Mouse (Mus musculus): Measurements from ENCODE around the gene Pnma1. TPM values are rescaled to one million over a fixed set of nuclear protein-coding genes. Genes with fewer than 3 reads are reported as not detected.
A peak's percentile ranks its signal among the peaks of the same experiment; 100 is the strongest.

Gene Pnma1
- polyA plus RNA-seq, 1 experiment from 2014 or later, result 1.3 TPM

DNA sequence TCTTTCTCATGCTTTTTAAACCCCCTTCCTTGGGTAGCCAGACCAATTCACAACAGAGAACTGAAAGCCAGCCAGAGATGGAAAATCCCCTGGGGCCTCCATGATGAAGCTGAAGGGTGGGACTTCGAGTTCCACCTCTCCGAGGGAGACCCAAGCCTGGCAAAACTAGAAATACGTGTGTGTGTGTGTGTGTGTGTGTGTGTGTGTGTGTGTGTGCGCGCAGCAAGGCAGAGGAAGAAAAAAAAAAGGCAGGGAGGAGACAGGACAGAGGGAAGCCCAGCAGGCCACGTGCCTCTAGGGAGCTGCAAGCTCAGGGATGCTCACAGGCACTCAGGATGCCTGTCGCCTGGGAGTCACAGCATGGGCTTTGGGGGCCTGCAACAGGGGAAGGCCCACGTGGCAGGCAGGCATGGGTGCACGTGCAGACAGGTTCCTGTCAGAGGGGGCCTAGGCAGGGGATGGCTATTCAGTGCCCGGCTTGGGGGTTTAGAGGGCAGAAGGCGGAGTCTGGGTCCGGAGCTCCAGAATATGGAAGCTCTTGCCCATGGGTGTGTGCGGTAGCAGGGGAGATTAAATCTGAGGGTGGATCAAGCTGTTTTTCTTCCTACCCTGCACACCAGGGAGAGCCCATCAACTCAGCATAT is 28.0 kb upstream of the Pnma1 start:
- Histone ChIP-seq H3K4me1 (peaks cover 74% of the 10 kb centered on the region), H3K27me3 (ENCODE audit: poor library complexity, severe bottlenecking) (no peaks in the 10 kb centered on the region), H3K4me3 (peak overlapping the region; percentile 49), H3K27ac (peak overlapping the region; percentile 88), H3K9me3 (no peaks in the 10 kb centered on the region), H3K36me3 (replicated peaks) (peaks cover 32% of the 10 kb centered on the region)
- WGBS, result 5% methylated on average over 13 of the region's 13 CpGs
- peak; percentile 41 for DNase-seq (ENCODE audit: extremely low spot score, low spot score)

- Histone ChIP-seq H3K36me3 (replicated peaks) (peaks cover 38% of the 10 kb centered on the region), H3K4me1 (peaks cover 68% of the 10 kb centered on the region)
- WGBS, result 2% methylated on average over 20 of the region's 20 CpGs
Measured at GRCm38 (mm10) chr12:84175659-84176061, 27.4 kb upstream of the Pnma1 start.

GRCm38 (mm10) chr12:84174871-84175270 is 26.6 kb upstream of the Pnma1 start:
- peak overlapping the region; percentile 88 for H3K27ac ChIP-seq
- no peaks in the 10 kb centered on the region for H3K9me3 ChIP-seq
- H3K4me1 ChIP-seq, result peaks cover 60% of the 10 kb centered on the region
- H3K27me3 ChIP-seq (ENCODE audit: poor library complexity, severe bottlenecking), result no peaks in the 10 kb centered on the region
- peaks cover 45% of the 10 kb centered on the region for H3K36me3 ChIP-seq (replicated peaks)
- no peak overlapping the region for H3K4me3 ChIP-seq
- 82% methylated on average over 6 of the region's 6 CpGs for WGBS
- no peak for DNase-seq (ENCODE audit: extremely low spot score, low spot score)

More at GRCm38 (mm10) chr12:84175659-84176061, 27.4 kb upstream of the Pnma1 start:
- H3K27ac ChIP-seq, result peak overlapping the region; percentile 88
- H3K4me3 ChIP-seq, result peak overlapping the region; percentile 49
- peak; percentile 74 for DNase-seq (ENCODE audit: extremely low spot score, low spot score)
- no peaks in the 10 kb centered on the region for H3K27me3 ChIP-seq (ENCODE audit: poor library complexity, severe bottlenecking)
- no peaks in the 10 kb centered on the region for H3K9me3 ChIP-seq

DNA sequence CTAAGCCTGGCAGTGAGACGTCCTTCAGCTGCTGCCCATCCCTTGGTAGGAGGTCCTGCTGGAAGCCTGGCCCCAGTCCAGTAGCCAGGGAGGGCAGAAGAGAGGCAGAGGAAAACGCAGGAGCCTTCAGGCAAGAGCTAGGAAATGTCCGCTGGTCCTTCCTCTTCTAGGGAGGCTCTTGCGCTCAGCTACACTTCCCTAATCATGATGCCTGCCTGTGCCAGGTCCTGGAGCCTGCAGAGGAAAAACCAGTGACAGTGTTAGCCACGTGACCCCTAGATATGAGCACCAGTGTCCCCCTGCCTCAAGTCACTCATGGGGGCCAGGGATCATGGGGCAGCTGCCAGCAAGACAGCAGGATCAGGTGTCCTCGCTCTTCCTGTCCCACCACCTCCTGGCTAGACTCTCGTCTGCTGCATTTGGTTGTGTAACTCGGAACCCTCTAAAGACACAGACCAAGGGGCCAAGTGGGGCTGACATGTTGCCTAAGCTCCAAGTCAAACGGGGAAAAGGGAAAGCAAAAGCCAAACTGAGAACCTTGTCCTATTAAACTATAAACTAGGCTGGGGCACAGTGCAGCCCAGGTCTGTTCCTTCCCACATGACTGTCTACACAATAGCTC is 26.0 kb upstream of the Pnma1 start:
- Histone ChIP-seq H3K9me3 (no peaks in the 10 kb centered on the region), H3K4me3 (no peak overlapping the region), H3K4me1 (peaks cover 57% of the 10 kb centered on the region), H3K27me3 (ENCODE audit: poor library complexity, severe bottlenecking) (no peaks in the 10 kb centered on the region), H3K36me3 (replicated peaks) (peaks cover 51% of the 10 kb centered on the region), H3K27ac (peak overlapping the region; percentile 88)
- 84% methylated on average over 9 of the region's 9 CpGs for WGBS
- no peak for DNase-seq (ENCODE audit: extremely low spot score, low spot score)

GRCm38 (mm10) chr12:84173309-84173915 is 25.1 kb upstream of the Pnma1 start:
- WGBS, result 94% methylated on average over 13 of the region's 13 CpGs
- no peaks in the 10 kb centered on the region for H3K9me3 ChIP-seq
- no peaks in the 10 kb centered on the region for H3K27me3 ChIP-seq (ENCODE audit: poor library complexity, severe bottlenecking)
- no peak for DNase-seq (ENCODE audit: extremely low spot score, low spot score)
- H3K27ac ChIP-seq, result no peak overlapping the region
- H3K4me1 ChIP-seq, result peaks cover 48% of the 10 kb centered on the region
- H3K36me3 ChIP-seq (replicated peaks), result peaks cover 56% of the 10 kb centered on the region
- H3K4me3 ChIP-seq, result no peak overlapping the region

GRCm38 (mm10) chr12:84172862-84173261 is 24.6 kb upstream of the Pnma1 start:
- H3K4me1 ChIP-seq, result peaks cover 42% of the 10 kb centered on the region

DNA sequence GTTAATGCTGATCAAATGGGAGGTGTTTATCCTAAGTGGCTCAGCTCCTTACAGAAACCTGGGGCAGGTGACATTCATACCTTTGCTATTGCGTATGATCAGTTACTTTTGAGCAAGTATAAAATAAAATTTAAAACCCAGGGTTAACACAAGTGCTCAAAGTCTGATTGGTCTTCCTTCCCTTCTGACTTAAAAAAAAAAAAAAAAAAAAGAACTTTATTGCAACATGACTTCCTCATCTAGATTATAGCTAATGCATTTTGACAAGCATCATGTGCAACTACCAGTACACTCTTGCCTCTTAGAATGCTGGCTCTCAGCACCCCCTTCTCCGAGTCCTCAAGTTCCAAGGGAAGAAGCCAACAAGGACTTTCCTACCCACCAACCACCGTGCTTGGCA is 23.9 kb upstream of the Pnma1 start:
- Histone ChIP-seq H3K4me1 (peaks cover 36% of the 10 kb centered on the region), H3K36me3 (replicated peaks) (peaks cover 58% of the 10 kb centered on the region), H3K27ac (no peak overlapping the region), H3K9me3 (no peaks in the 10 kb centered on the region), H3K4me3 (no peak overlapping the region), H3K27me3 (ENCODE audit: poor library complexity, severe bottlenecking) (no peaks in the 10 kb centered on the region)
- 91% methylated on average over 3 of the region's 3 CpGs for WGBS
- no peak for DNase-seq (ENCODE audit: extremely low spot score, low spot score)

More at GRCm38 (mm10) chr12:84172862-84173261, 24.6 kb upstream of the Pnma1 start:
- no peak overlapping the region for H3K4me3 ChIP-seq
- H3K27me3 ChIP-seq (ENCODE audit: poor library complexity, severe bottlenecking), result no peaks in the 10 kb centered on the region
- H3K9me3 ChIP-seq, result no peaks in the 10 kb centered on the region
- DNase-seq (ENCODE audit: extremely low spot score, low spot score), result no peak
- 93% methylated on average over 17 of the region's 17 CpGs for WGBS
- H3K27ac ChIP-seq, result no peak overlapping the region
- peaks cover 58% of the 10 kb centered on the region for H3K36me3 ChIP-seq (replicated peaks)

DNA sequence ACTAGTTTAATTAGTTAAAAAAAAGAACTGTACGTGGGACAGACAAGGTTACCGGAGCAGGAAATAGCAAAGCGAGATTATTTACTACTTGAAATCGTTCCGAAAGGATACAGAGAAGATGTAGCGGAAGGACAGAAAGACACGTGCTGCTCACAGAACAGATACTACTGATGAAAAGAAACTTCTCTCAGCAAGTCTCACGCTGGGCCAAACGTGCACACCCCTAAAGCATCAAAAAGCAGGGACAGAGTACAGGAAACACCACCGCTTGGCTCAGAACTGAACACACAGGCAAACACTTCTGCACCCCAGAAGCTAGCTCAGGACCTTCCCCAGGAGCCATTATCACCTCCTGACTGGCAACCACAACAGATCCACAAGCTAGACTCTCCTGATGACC is 22.3 kb upstream of the Pnma1 start:
- DNase-seq (ENCODE audit: extremely low spot score, low spot score), result no peak
- peaks cover 64% of the 10 kb centered on the region for H3K36me3 ChIP-seq (replicated peaks)
- 94% methylated on average over 10 of the region's 10 CpGs for WGBS
- no peak overlapping the region for H3K4me3 ChIP-seq
- H3K9me3 ChIP-seq, result no peaks in the 10 kb centered on the region
- no peak overlapping the region for H3K27ac ChIP-seq
- H3K4me1 ChIP-seq, result peaks cover 28% of the 10 kb centered on the region
- no peaks in the 10 kb centered on the region for H3K27me3 ChIP-seq (ENCODE audit: poor library complexity, severe bottlenecking)

DNA sequence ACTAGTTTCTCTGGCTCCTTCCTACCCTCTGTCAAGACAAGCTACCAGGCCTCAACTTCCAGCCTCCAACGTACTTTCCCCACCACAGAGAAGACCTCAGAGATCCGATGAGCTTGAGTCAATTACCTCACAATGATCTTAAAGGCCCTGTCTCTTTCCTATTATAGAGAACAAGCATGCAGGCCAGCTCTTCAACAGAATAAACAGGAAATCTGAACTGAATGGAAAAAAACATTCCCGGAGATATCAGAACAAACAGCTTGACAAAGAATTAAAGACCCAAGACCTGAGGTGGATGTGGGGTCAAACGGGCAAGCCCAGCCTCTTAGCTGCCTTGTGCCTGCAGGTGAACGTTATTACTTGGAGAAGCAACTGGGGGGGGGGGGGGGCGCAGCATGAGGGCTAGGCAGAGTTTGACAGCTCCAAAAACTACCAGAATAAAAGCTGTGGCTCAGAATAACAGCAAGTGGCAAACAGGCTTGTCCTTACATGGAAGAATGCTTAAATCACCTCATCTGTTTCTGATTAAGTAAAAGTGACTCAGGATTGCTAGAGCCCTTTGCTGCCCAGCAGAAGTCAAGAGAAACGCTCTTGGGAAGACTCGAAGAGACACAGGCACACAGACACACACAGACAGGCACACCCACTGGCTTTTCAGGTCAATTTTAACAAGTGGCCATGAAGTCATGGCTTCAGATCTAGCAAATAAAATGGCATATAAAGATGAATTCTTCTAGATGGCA is 17.5 kb upstream of the Pnma1 start:
- Histone ChIP-seq H3K27me3 (ENCODE audit: poor library complexity, severe bottlenecking) (no peaks in the 10 kb centered on the region), H3K27ac (no peak overlapping the region), H3K9me3 (no peaks in the 10 kb centered on the region), H3K36me3 (replicated peaks) (peaks cover 69% of the 10 kb centered on the region), H3K4me1 (peaks cover 25% of the 10 kb centered on the region), H3K4me3 (no peak overlapping the region)
- no peak for DNase-seq (ENCODE audit: extremely low spot score, low spot score)
- WGBS, result 70% methylated on average over 8 of the region's 8 CpGs

- no peak overlapping the region for H3K27ac ChIP-seq
- H3K27me3 ChIP-seq (ENCODE audit: poor library complexity, severe bottlenecking), result no peaks in the 10 kb centered on the region
- peaks cover 72% of the 10 kb centered on the region for H3K36me3 ChIP-seq (replicated peaks)
- H3K9me3 ChIP-seq, result no peaks in the 10 kb centered on the region
- 89% methylated on average over 11 of the region's 11 CpGs for WGBS
- H3K4me3 ChIP-seq, result no peak overlapping the region
- peaks cover 25% of the 10 kb centered on the region for H3K4me1 ChIP-seq
- DNase-seq (ENCODE audit: extremely low spot score, low spot score), result no peak
Measured at GRCm38 (mm10) chr12:84163586-84164110, 15.4 kb upstream of the Pnma1 start.

DNA sequence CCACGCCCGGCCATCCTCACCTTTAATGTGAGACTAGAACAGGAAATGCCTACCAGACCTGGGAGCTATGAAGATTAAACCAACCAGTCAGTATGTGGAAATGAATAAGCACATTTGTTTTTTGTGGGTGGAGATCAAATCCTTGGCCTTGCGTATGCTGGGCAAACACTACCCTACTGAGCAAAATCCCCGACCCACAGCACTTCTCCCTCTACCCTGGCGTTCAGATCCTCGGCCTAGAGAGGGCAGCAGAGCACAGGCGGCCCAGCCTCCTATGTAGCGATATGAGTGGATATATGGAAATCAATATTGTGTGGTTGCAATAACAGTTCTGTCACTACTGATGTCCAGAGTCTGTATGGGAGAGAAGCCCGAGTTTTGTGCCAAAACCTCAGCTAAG is 14.8 kb upstream of the Pnma1 start:
- peaks cover 25% of the 10 kb centered on the region for H3K4me1 ChIP-seq
- no peak overlapping the region for H3K27ac ChIP-seq
- peaks cover 73% of the 10 kb centered on the region for H3K36me3 ChIP-seq (replicated peaks)
- no peak overlapping the region for H3K4me3 ChIP-seq
- no peaks in the 10 kb centered on the region for H3K9me3 ChIP-seq
- DNase-seq (ENCODE audit: extremely low spot score, low spot score), result no peak
- H3K27me3 ChIP-seq (ENCODE audit: poor library complexity, severe bottlenecking), result no peaks in the 10 kb centered on the region
- WGBS, result 92% methylated on average over 9 of the region's 9 CpGs

DNA sequence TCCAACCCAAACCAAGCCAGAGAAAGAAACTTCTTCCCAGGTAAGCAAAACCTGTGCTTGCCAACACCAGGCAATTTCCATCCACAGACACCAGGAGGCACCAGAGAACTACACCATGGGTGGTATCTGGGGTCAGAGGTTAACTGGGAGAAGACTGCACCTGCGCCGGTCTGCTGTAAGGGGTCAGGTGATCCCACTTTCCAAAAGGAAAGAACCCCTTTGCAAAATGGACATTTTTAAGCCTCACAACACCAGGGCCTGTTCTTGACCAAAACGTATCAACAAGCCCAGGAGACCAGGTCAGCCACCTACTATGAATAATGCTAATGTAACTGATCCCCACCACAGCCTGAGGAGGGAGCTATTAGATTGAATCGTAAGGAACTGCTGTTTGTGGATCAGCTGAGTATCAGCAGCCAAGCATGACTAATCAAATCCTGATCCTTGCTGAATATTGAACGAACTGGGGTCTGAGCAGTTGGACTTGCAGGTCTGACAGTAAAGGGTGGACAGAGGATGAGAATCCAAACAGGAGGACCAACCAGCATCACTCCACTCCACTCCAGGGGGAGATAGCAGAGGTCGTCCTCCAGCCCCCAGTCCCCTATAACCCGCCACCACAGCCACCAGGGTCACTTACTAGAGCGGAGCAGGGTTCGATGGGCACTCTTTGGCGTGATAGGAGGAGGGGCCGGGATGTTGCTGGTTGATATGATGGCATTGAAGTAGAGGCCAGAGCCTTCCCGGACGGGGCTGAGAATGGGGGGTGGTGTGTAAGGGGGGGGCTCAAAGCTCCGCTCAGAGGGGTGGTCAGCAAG is 13.5 kb upstream of the Pnma1 start:
- Histone ChIP-seq H3K4me3 (no peak overlapping the region), H3K9me3 (no peaks in the 10 kb centered on the region), H3K4me1 (peaks cover 25% of the 10 kb centered on the region), H3K27ac (no peak overlapping the region), H3K36me3 (replicated peaks) (peaks cover 83% of the 10 kb centered on the region), H3K27me3 (ENCODE audit: poor library complexity, severe bottlenecking) (no peaks in the 10 kb centered on the region)
- WGBS, result 78% methylated on average over 14 of the region's 14 CpGs
- no peak for DNase-seq (ENCODE audit: extremely low spot score, low spot score)

Measured in forebrain, embryonic 10.5 days (tissue).